In the genomic region with DNA sequence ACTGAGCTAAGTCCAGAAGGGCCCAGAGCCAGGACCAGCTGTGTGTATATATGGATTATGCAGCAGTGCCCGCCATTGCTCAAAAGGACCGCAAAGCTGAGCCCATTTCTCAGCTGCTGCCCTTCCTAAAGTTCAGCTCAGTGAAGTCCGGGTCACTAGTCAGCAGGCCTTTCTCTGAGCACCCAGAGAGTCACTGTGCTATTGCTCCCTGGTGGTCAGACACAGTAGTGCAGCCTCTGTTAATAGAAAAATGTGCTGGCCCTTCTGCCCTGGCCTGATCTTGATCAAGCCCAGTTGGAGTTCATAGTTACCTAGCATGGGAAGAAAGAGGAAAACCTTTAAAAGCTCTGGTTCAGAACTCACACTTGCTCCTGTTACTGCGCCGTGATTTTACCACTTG, we compare ENCODE assay signal across 9 mouse cellular contexts. TPM values are rescaled to one million over a fixed set of nuclear protein-coding genes. Genes with fewer than 3 reads are reported as not detected.
DNase-seq lines count a peak whose midpoint lies in the region; ATAC-seq and TF ChIP-seq lines count a peak whose summit lies in the region.
"Had no signal": no experiment of that assay in that cellular context is flagged by ENCODE, and none has a peak within 500 bp of the region (broad histone marks: within the 10 kb centered on the region; RNA-seq: fewer than 3 reads in every experiment).

No protein-coding gene starts in this region.

- no peak overlapping the region for H3K9ac ChIP-seq in forebrain, postnatal 0 days
- H3K9ac ChIP-seq in forebrain, embryonic 16.5 days (replicated peaks; ENCODE audit: low read depth, low read length), result no peak overlapping the region
- no peak overlapping the region for H3K9ac ChIP-seq in midbrain, embryonic 11.5 days (ENCODE audit: low read length)
- H3K9ac ChIP-seq in midbrain, embryonic 16.5 days (ENCODE audit: low read depth, low read length), result no peak overlapping the region
- no peak overlapping the region for H3K9ac ChIP-seq in embryonic facial prominence, embryonic 11.5 days (replicated peaks; ENCODE audit: low read length)
- H3K9ac ChIP-seq: neural tube, embryonic 12.5 days had no signal

- no peak overlapping the region for H3K27ac ChIP-seq in forebrain, postnatal 0 days (ENCODE audit: low read depth, low read length)
- no peak overlapping the region for H3K27ac ChIP-seq in forebrain, embryonic 16.5 days (ENCODE audit: low read length)
- no peak overlapping the region for H3K27ac ChIP-seq in midbrain, embryonic 11.5 days (ENCODE audit: low read depth, low read length)
- no peak overlapping the region for H3K27ac ChIP-seq in midbrain, embryonic 16.5 days (ENCODE audit: low read length)
- no peak overlapping the region for H3K27ac ChIP-seq in bone marrow, adult 2 months (ENCODE audit: control insufficient read depth, insufficient read depth, low read depth, low read length, poor library complexity)
- no peak overlapping the region for H3K27ac ChIP-seq in embryonic facial prominence, embryonic 11.5 days (replicated peaks; ENCODE audit: low read depth, low read length)
- H3K27ac ChIP-seq: neural tube, embryonic 12.5 days had no signal

- TF ChIP-seq POLR2A in bone marrow, adult 2 months (IDR thresholded peaks at IDR 0.05; ENCODE audit: borderline replicate concordance, control insufficient read depth, low read depth, low read length), result no peak

- no peak overlapping the region for H3K4me2 ChIP-seq in forebrain, postnatal 0 days (ENCODE audit: low read depth)
- no peak overlapping the region for H3K4me2 ChIP-seq in forebrain, embryonic 16.5 days (ENCODE audit: low read length)
- no peak overlapping the region for H3K4me2 ChIP-seq in midbrain, embryonic 11.5 days
- H3K4me2 ChIP-seq in midbrain, embryonic 16.5 days (ENCODE audit: low read length), result no peak overlapping the region
- no peak overlapping the region for H3K4me2 ChIP-seq in embryonic facial prominence, embryonic 11.5 days (ENCODE audit: low read depth, low read length)
- H3K4me2 ChIP-seq: neural tube, embryonic 12.5 days had no signal

- H3K4me1 ChIP-seq in forebrain, postnatal 0 days (ENCODE audit: insufficient read depth), result no peaks in the 10 kb centered on the region
- no peaks in the 10 kb centered on the region for H3K4me1 ChIP-seq in forebrain, embryonic 16.5 days (replicated peaks; ENCODE audit: control insufficient read depth, insufficient read depth, low read length)
- H3K4me1 ChIP-seq in midbrain, embryonic 11.5 days (ENCODE audit: control insufficient read depth, insufficient read depth, low read length), result no peaks in the 10 kb centered on the region
- H3K4me1 ChIP-seq in midbrain, embryonic 16.5 days (ENCODE audit: control insufficient read depth, insufficient read depth, low read length), result no peaks in the 10 kb centered on the region
- H3K4me1 ChIP-seq in bone marrow, adult 2 months (ENCODE audit: control insufficient read depth, insufficient read depth, low read length), result no peaks in the 10 kb centered on the region; the same call in 1 of the 2 replicates
- no peaks in the 10 kb centered on the region for H3K4me1 ChIP-seq in embryonic facial prominence, embryonic 11.5 days (ENCODE audit: control insufficient read depth, insufficient read depth, low read length)
- H3K4me1 ChIP-seq: neural tube, embryonic 12.5 days had no signal

- peak; percentile 70 for TF ChIP-seq CTCF in forebrain, postnatal 0 days (IDR thresholded peaks at IDR 0.05; ENCODE audit: low read depth)
- TF ChIP-seq CTCF in bone marrow, adult 2 months (IDR thresholded peaks at IDR 0.05; ENCODE audit: control insufficient read depth, insufficient read depth, low read length), result peak; percentile 47; the same call in 1 of the 2 replicates

- H3K9me3 ChIP-seq in forebrain, postnatal 0 days (ENCODE audit: low read length), result no peaks in the 10 kb centered on the region
- no peaks in the 10 kb centered on the region for H3K9me3 ChIP-seq in forebrain, embryonic 16.5 days (ENCODE audit: control insufficient read depth, low read length)
- H3K9me3 ChIP-seq in midbrain, embryonic 11.5 days (ENCODE audit: control insufficient read depth, low read length), result no peaks in the 10 kb centered on the region
- H3K9me3 ChIP-seq in midbrain, embryonic 16.5 days (replicated peaks; ENCODE audit: control insufficient read depth, low read length, poor library complexity, severe bottlenecking), result no peaks in the 10 kb centered on the region
- no peaks in the 10 kb centered on the region for H3K9me3 ChIP-seq in embryonic facial prominence, embryonic 11.5 days (replicated peaks; ENCODE audit: control insufficient read depth, low read length)
- H3K9me3 ChIP-seq: neural tube, embryonic 12.5 days had no signal

- 32% methylated on average over 5 of the region's 5 CpGs for WGBS in forebrain, postnatal 0 days
- 46% methylated on average over 5 of the region's 5 CpGs for WGBS in forebrain, embryonic 16.5 days
- 30% methylated on average over 5 of the region's 5 CpGs for WGBS in midbrain, embryonic 11.5 days
- 23% methylated on average over 5 of the region's 5 CpGs for WGBS in midbrain, embryonic 16.5 days
- 51% methylated on average over 5 of the region's 5 CpGs for WGBS in bone marrow, adult 2 months
- 30% methylated on average over 5 of the region's 5 CpGs for WGBS in embryonic facial prominence, embryonic 11.5 days

- peak; percentile 11 for DNase-seq in forebrain, postnatal 0 days
- DNase-seq in midbrain, embryonic 11.5 days (ENCODE audit: low spot score, missing footprints), result peak; percentile 90
- DNase-seq in embryonic facial prominence, embryonic 11.5 days (ENCODE audit: low spot score), result peak; percentile 61
- DNase-seq in lung, postnatal 14 days, result peak; percentile 44
- peak; percentile 43 for DNase-seq in thymus, postnatal 14 days

- no peaks in the 10 kb centered on the region for H3K27me3 ChIP-seq in forebrain, postnatal 0 days (ENCODE audit: insufficient read depth, low read length)
- no peaks in the 10 kb centered on the region for H3K27me3 ChIP-seq in forebrain, embryonic 16.5 days (replicated peaks; ENCODE audit: control insufficient read depth, insufficient read depth, low read length)
- no peaks in the 10 kb centered on the region for H3K27me3 ChIP-seq in midbrain, embryonic 11.5 days (ENCODE audit: control insufficient read depth, insufficient read depth, low read length)
- no peaks in the 10 kb centered on the region for H3K27me3 ChIP-seq in midbrain, embryonic 16.5 days (ENCODE audit: control insufficient read depth, insufficient read depth, low read depth, low read length)
- H3K27me3 ChIP-seq in embryonic facial prominence, embryonic 11.5 days (ENCODE audit: control insufficient read depth, insufficient read depth, low read length), result no peaks in the 10 kb centered on the region
- H3K27me3 ChIP-seq: neural tube, embryonic 12.5 days had no signal

- ATAC-seq in forebrain, postnatal 0 days, result no peak
- ATAC-seq in forebrain, embryonic 16.5 days, result no peak
- ATAC-seq in midbrain, embryonic 11.5 days (ENCODE audit: low FRiP score), result no peak; the same call in 1 of the 2 replicates
- no peak for ATAC-seq in midbrain, embryonic 16.5 days
- ATAC-seq in embryonic facial prominence, embryonic 11.5 days (replicated peaks; ENCODE audit: insufficient number of reproducible peaks, low FRiP score, low TSS enrichment, low read depth), result no peak

- H3K4me3 ChIP-seq in forebrain, postnatal 0 days (ENCODE audit: low read depth, low read length), result no peak overlapping the region
- no peak overlapping the region for H3K4me3 ChIP-seq in forebrain, embryonic 16.5 days (replicated peaks; ENCODE audit: low read length)
- H3K4me3 ChIP-seq in midbrain, embryonic 11.5 days (ENCODE audit: low read depth, low read length), result no peak overlapping the region
- no peak overlapping the region for H3K4me3 ChIP-seq in midbrain, embryonic 16.5 days (ENCODE audit: low read depth, low read length)
- H3K4me3 ChIP-seq in bone marrow, adult 2 months (replicated peaks; ENCODE audit: control insufficient read depth, low read depth, low read length), result no peak overlapping the region
- H3K4me3 ChIP-seq in embryonic facial prominence, embryonic 11.5 days (ENCODE audit: low read depth, low read length), result no peak overlapping the region
- H3K4me3 ChIP-seq: neural tube, embryonic 12.5 days had no signal

- H3K36me3 ChIP-seq in forebrain, postnatal 0 days (ENCODE audit: insufficient read depth), result no peaks in the 10 kb centered on the region
- no peaks in the 10 kb centered on the region for H3K36me3 ChIP-seq in forebrain, embryonic 16.5 days (ENCODE audit: control insufficient read depth, insufficient read depth)
- H3K36me3 ChIP-seq in midbrain, embryonic 11.5 days (ENCODE audit: control insufficient read depth, insufficient read depth, low read length), result no peaks in the 10 kb centered on the region
- no peaks in the 10 kb centered on the region for H3K36me3 ChIP-seq in midbrain, embryonic 16.5 days (ENCODE audit: control insufficient read depth, insufficient read depth, low read length)
- no peaks in the 10 kb centered on the region for H3K36me3 ChIP-seq in embryonic facial prominence, embryonic 11.5 days (replicated peaks; ENCODE audit: control insufficient read depth, insufficient read depth, low read depth, low read length)
- H3K36me3 ChIP-seq: neural tube, embryonic 12.5 days had no signal

RNA-seq across cellular contexts. Expression of gene Tmem266, which starts 55.7 kb away (rescaled TPM):
- 7.8 and 8.9 TPM in 2 replicates for total RNA-seq in forebrain, postnatal 0 days (2014; rRNA removed)
- 3.7 and 4.8 TPM in 2 replicates for polyA plus RNA-seq in forebrain, postnatal 0 days (2015; fragmentation: Nextera tagmentation; extraction: Ambion mirVana)
- 2.1 and 3.0 TPM in 2 replicates for polyA plus RNA-seq in forebrain, embryonic 16.5 days (2015; fragmentation: Nextera tagmentation; extraction: Ambion mirVana)
- 0.48 and 0.57 TPM in 2 replicates for polyA plus RNA-seq in midbrain, embryonic 11.5 days (2014; fragmentation: Nextera tagmentation; extraction: Ambion mirVana)
- 6.8 and 7.0 TPM in 2 replicates for polyA plus RNA-seq in midbrain, embryonic 16.5 days (2015; fragmentation: Nextera tagmentation; extraction: Ambion mirVana)
- not detected in 2 replicates for polyA plus RNA-seq in bone marrow, adult 2 months (2011; ENCODE audit: insufficient read depth, insufficient read length, low replicate concordance, missing spikeins)
- 0.17 and 0.40 TPM in 2 replicates for polyA plus RNA-seq in embryonic facial prominence, embryonic 11.5 days (2014; fragmentation: Nextera tagmentation; extraction: Ambion mirVana)

RNA-seq across cellular contexts. Expression of gene Nrg4, which starts 55.8 kb away (rescaled TPM):
- 0.24 and 1.8 TPM in 2 replicates for total RNA-seq in forebrain, postnatal 0 days (2014; rRNA removed)
- 0.42 and 0.94 TPM in 2 replicates for polyA plus RNA-seq in forebrain, postnatal 0 days (2015; fragmentation: Nextera tagmentation; extraction: Ambion mirVana)
- polyA plus RNA-seq in forebrain, embryonic 16.5 days (2015; fragmentation: Nextera tagmentation; extraction: Ambion mirVana), result 0.98 and 1.6 TPM in 2 replicates
- polyA plus RNA-seq in midbrain, embryonic 11.5 days (2014; fragmentation: Nextera tagmentation; extraction: Ambion mirVana), result 0.86 and 1.2 TPM in 2 replicates
- 1.3 and 1.4 TPM in 2 replicates for polyA plus RNA-seq in midbrain, embryonic 16.5 days (2015; fragmentation: Nextera tagmentation; extraction: Ambion mirVana)
- 1.2 and 1.8 TPM in 2 replicates for polyA plus RNA-seq in bone marrow, adult 2 months (2011; ENCODE audit: insufficient read depth, insufficient read length, low replicate concordance, missing spikeins)
- polyA plus RNA-seq in embryonic facial prominence, embryonic 11.5 days (2014; fragmentation: Nextera tagmentation; extraction: Ambion mirVana), result 0.81 and 1.4 TPM in 2 replicates

Comparison
In these comparisons a context has a peak if more than half of its experiments do, and no peak if none do; other contexts are left out.
1. DNase-seq: peak in every context shown above with its lines; median percentile 90 in midbrain, embryonic 11.5 days; 61 in embryonic facial prominence, embryonic 11.5 days; 44 in lung, postnatal 14 days; 43 in thymus, postnatal 14 days; 11 in forebrain, postnatal 0 days.